In genomic region chr9:66124111-66124531, GRCm38 (mm10) we compare ENCODE assay signal across 8 mouse cellular contexts. TPM values are rescaled to one million over a fixed set of nuclear protein-coding genes. Genes with fewer than 3 reads are reported as not detected.
DNase-seq lines count a peak whose midpoint lies in the region; ATAC-seq and TF ChIP-seq lines count a peak whose summit lies in the region.

No protein-coding gene starts in this region.

- no peaks in the 10 kb centered on the region for H3K27me3 ChIP-seq in heart, embryonic 11.5 days (ENCODE audit: control insufficient read depth, insufficient read depth, low read length)
- no peaks in the 10 kb centered on the region for H3K27me3 ChIP-seq in embryonic facial prominence, embryonic 13.5 days
- H3K27me3 ChIP-seq in hindbrain, embryonic 15.5 days, result no peaks in the 10 kb centered on the region
- H3K27me3 ChIP-seq in lung, embryonic 14.5 days (ENCODE audit: insufficient read depth, low read length), result no peaks in the 10 kb centered on the region
- no peaks in the 10 kb centered on the region for H3K27me3 ChIP-seq in stomach, embryonic 15.5 days (replicated peaks)

- H3K27ac ChIP-seq in heart, embryonic 11.5 days (ENCODE audit: low read depth, low read length), result peak overlapping the region; percentile 88
- H3K27ac ChIP-seq in ES-E14 (ENCODE audit: insufficient read depth, low read depth, low read length, poor library complexity, severe bottlenecking), result no peak overlapping the region
- H3K27ac ChIP-seq in embryonic facial prominence, embryonic 13.5 days, result peak overlapping the region; percentile 88
- H3K27ac ChIP-seq in hindbrain, embryonic 15.5 days (replicated peaks), result peak overlapping the region; percentile 88
- H3K27ac ChIP-seq in lung, embryonic 14.5 days (ENCODE audit: low read depth), result peak overlapping the region; percentile 85
- peak overlapping the region; percentile 87 for H3K27ac ChIP-seq in stomach, embryonic 15.5 days

- peak overlapping the region; percentile 80 for H3K9ac ChIP-seq in heart, embryonic 11.5 days (ENCODE audit: low read depth, low read length)
- H3K9ac ChIP-seq in ES-E14 (ENCODE audit: insufficient read depth, low read depth, low read length, poor library complexity, severe bottlenecking), result peak overlapping the region; percentile 19
- peak overlapping the region; percentile 91 for H3K9ac ChIP-seq in embryonic facial prominence, embryonic 13.5 days
- peak overlapping the region; percentile 80 for H3K9ac ChIP-seq in hindbrain, embryonic 15.5 days
- peak overlapping the region; percentile 85 for H3K9ac ChIP-seq in lung, embryonic 14.5 days
- peak overlapping the region; percentile 60 for H3K9ac ChIP-seq in stomach, embryonic 15.5 days

- H3K9me3 ChIP-seq in heart, embryonic 11.5 days (replicated peaks; ENCODE audit: control insufficient read depth, low read length), result no peaks in the 10 kb centered on the region
- H3K9me3 ChIP-seq in ES-E14 (ENCODE audit: control insufficient read depth, insufficient read depth, low read depth, low read length), result no peaks in the 10 kb centered on the region
- no peaks in the 10 kb centered on the region for H3K9me3 ChIP-seq in embryonic facial prominence, embryonic 13.5 days
- H3K9me3 ChIP-seq in hindbrain, embryonic 15.5 days, result no peaks in the 10 kb centered on the region
- no peaks in the 10 kb centered on the region for H3K9me3 ChIP-seq in lung, embryonic 14.5 days (ENCODE audit: low read depth, low read length)
- H3K9me3 ChIP-seq in stomach, embryonic 15.5 days, result no peaks in the 10 kb centered on the region

- H3K4me3 ChIP-seq in heart, embryonic 11.5 days (ENCODE audit: low read depth, low read length), result peak overlapping the region; percentile 75
- peak overlapping the region; percentile 63 to 92 for H3K4me3 ChIP-seq in ES-E14 (ENCODE audit: insufficient read depth in 1 of 2, low read depth in 1 of 2, low read length in 2 of 2, poor library complexity in 1 of 2, severe bottlenecking in 1 of 2)
- H3K4me3 ChIP-seq in embryonic facial prominence, embryonic 13.5 days, result peak overlapping the region; percentile 79
- peak overlapping the region; percentile 79 for H3K4me3 ChIP-seq in hindbrain, embryonic 15.5 days
- H3K4me3 ChIP-seq in lung, embryonic 14.5 days (ENCODE audit: low read depth, low read length), result peak overlapping the region; percentile 84
- peak overlapping the region; percentile 71 for H3K4me3 ChIP-seq in stomach, embryonic 15.5 days (replicated peaks)

- WGBS in heart, embryonic 11.5 days (ENCODE audit: insufficient replicate concordance), result under 1% methylated on average over 12 of the region's 12 CpGs
- WGBS in embryonic facial prominence, embryonic 13.5 days, result under 1% methylated on average over 12 of the region's 12 CpGs
- under 1% methylated on average over 12 of the region's 12 CpGs for WGBS in hindbrain, embryonic 15.5 days
- WGBS in lung, embryonic 14.5 days, result under 1% methylated on average over 12 of the region's 12 CpGs
- WGBS in stomach, embryonic 15.5 days, result 0% methylated on average over 12 of the region's 12 CpGs

- no peak for DNase-seq in heart, adult 9 months (ENCODE audit: low spot score in 2 of 2)
- no peak for DNase-seq in ES-E14 (ENCODE audit: low read depth, low spot score)
- DNase-seq in lung, embryonic 14.5 days, result peak; percentile 61
- DNase-seq in thymus, postnatal 14 days, result no peak

- peak overlapping the region; percentile 71 for H3K4me2 ChIP-seq in heart, embryonic 11.5 days
- H3K4me2 ChIP-seq in embryonic facial prominence, embryonic 13.5 days, result peak overlapping the region; percentile 78
- peak overlapping the region; percentile 83 for H3K4me2 ChIP-seq in hindbrain, embryonic 15.5 days
- H3K4me2 ChIP-seq in lung, embryonic 14.5 days, result peak overlapping the region; percentile 78
- peak overlapping the region; percentile 79 for H3K4me2 ChIP-seq in stomach, embryonic 15.5 days

- in situ Hi-C loops in ES-E14 (cut with MboI; ENCODE audit: low sequenced_read_pairs in 2 of 2, unreplicated experiment in 2 of 2), result no loop called here

- H3K36me3 ChIP-seq in heart, embryonic 11.5 days (ENCODE audit: control insufficient read depth, insufficient read depth, low read length), result no peaks in the 10 kb centered on the region
- H3K36me3 ChIP-seq in ES-E14 (ENCODE audit: control insufficient read depth, insufficient read depth, low read length, poor library complexity, severe bottlenecking), result no peaks in the 10 kb centered on the region
- H3K36me3 ChIP-seq in embryonic facial prominence, embryonic 13.5 days, result no peaks in the 10 kb centered on the region
- H3K36me3 ChIP-seq in hindbrain, embryonic 15.5 days, result no peaks in the 10 kb centered on the region
- no peaks in the 10 kb centered on the region for H3K36me3 ChIP-seq in lung, embryonic 14.5 days (ENCODE audit: insufficient read depth)
- H3K36me3 ChIP-seq in stomach, embryonic 15.5 days, result no peaks in the 10 kb centered on the region

- peaks cover 22% of the 10 kb centered on the region for H3K4me1 ChIP-seq in heart, embryonic 11.5 days (ENCODE audit: control insufficient read depth, insufficient read depth, low read length)
- H3K4me1 ChIP-seq in ES-E14 (ENCODE audit: control insufficient read depth in 2 of 2, insufficient read depth in 2 of 2, low read length in 2 of 2, poor library complexity in 1 of 2), result peaks cover 0 to 3% of the 10 kb centered on the region in 2 experiments; a peak in 1 of 4 replicates
- H3K4me1 ChIP-seq in embryonic facial prominence, embryonic 13.5 days, result peaks cover 22% of the 10 kb centered on the region
- H3K4me1 ChIP-seq in hindbrain, embryonic 15.5 days (replicated peaks), result peaks cover 54% of the 10 kb centered on the region
- H3K4me1 ChIP-seq in lung, embryonic 14.5 days (ENCODE audit: insufficient read depth), result peaks cover 7% of the 10 kb centered on the region
- peaks cover 9% of the 10 kb centered on the region; the same call in 1 of the 2 replicates for H3K4me1 ChIP-seq in stomach, embryonic 15.5 days

- ATAC-seq in heart, embryonic 11.5 days (replicated peaks; ENCODE audit: insufficient number of reproducible peaks, low FRiP score, low TSS enrichment), result peak; percentile 47; the same call in 1 of the 2 replicates
- ATAC-seq in embryonic facial prominence, embryonic 13.5 days (ENCODE audit: insufficient number of reproducible peaks, insufficient read depth, low FRiP score, low TSS enrichment, low read depth), result 0 out of 2 replicates have a peak, but pooled peaks have one; percentile 11
- ATAC-seq in hindbrain, embryonic 15.5 days (ENCODE audit: low FRiP score, low read depth), result peak; percentile 12; the same call in 1 of the 2 replicates
- peak; percentile 39; the same call in 1 of the 2 replicates for ATAC-seq in lung, embryonic 14.5 days (ENCODE audit: insufficient read depth)
- no peak for ATAC-seq in stomach, embryonic 15.5 days (ENCODE audit: insufficient read depth, low FRiP score, low read depth)

- no peak for TF ChIP-seq CTCF in lung, embryonic 14.5 days (IDR thresholded peaks at IDR 0.05; ENCODE audit: low read depth)

TF ChIP-seq in ES-E14, 5 proteins besides CTCF, POLR2A, EP300 and RAD21:
- TF ChIP-seq HCFC1 (IDR thresholded peaks at IDR 0.05; ENCODE audit: borderline replicate concordance, insufficient read depth, low read length) (no peak), ZC3H11A (IDR thresholded peaks at IDR 0.05; ENCODE audit: borderline replicate concordance, low read depth, low read length) (no peak), CHD2 (IDR thresholded peaks at IDR 0.05; ENCODE audit: low read depth, low read length) (no peak), ZNF384 (IDR thresholded peaks at IDR 0.05; ENCODE audit: low read depth, low read length) (no peak), MAFK (IDR thresholded peaks at IDR 0.05; ENCODE audit: insufficient read depth, low read depth, low read length) (no peak)

RNA-seq across cellular contexts. Expression of gene Snx1, which starts 2.3 kb away (rescaled TPM):
- 71.7 and 73.5 TPM in 2 replicates for polyA plus RNA-seq in heart, embryonic 11.5 days (2014; fragmentation: Nextera tagmentation; extraction: Ambion mirVana)
- 27.4 and 42.4 TPM in 2 replicates for total RNA-seq in ES-E14 (2012; rRNA removed)
- polyA plus RNA-seq in embryonic facial prominence, embryonic 13.5 days (2015; fragmentation: Nextera tagmentation; extraction: Ambion mirVana), result 119 and 131 TPM in 2 replicates
- 76.7 and 76.9 TPM in 2 replicates for polyA plus RNA-seq in hindbrain, embryonic 15.5 days (2015; fragmentation: Nextera tagmentation; extraction: Ambion mirVana)
- polyA plus RNA-seq in lung, embryonic 14.5 days (2014; fragmentation: Nextera tagmentation; extraction: Ambion mirVana), result 116 TPM in 2 replicates
- 124 and 129 TPM in 2 replicates for polyA plus RNA-seq in stomach, embryonic 15.5 days (2015; fragmentation: Nextera tagmentation; extraction: Ambion mirVana)

RNA-seq across cellular contexts. Expression of gene Ciao2a, which starts 2.3 kb away (rescaled TPM):
- polyA plus RNA-seq in heart, embryonic 11.5 days (2014; fragmentation: Nextera tagmentation; extraction: Ambion mirVana), result 178 and 181 TPM in 2 replicates
- 31.7 and 55.9 TPM in 2 replicates for total RNA-seq in ES-E14 (2012; rRNA removed)
- 177 and 184 TPM in 2 replicates for polyA plus RNA-seq in embryonic facial prominence, embryonic 13.5 days (2015; fragmentation: Nextera tagmentation; extraction: Ambion mirVana)
- polyA plus RNA-seq in hindbrain, embryonic 15.5 days (2015; fragmentation: Nextera tagmentation; extraction: Ambion mirVana), result 68.5 and 70.1 TPM in 2 replicates
- 145 and 151 TPM in 2 replicates for polyA plus RNA-seq in lung, embryonic 14.5 days (2014; fragmentation: Nextera tagmentation; extraction: Ambion mirVana)
- polyA plus RNA-seq in stomach, embryonic 15.5 days (2015; fragmentation: Nextera tagmentation; extraction: Ambion mirVana), result 170 and 180 TPM in 2 replicates

RNA-seq across cellular contexts. Expression of gene Dapk2, which starts 33.9 kb away (rescaled TPM):
- 9.8 and 11.2 TPM in 2 replicates for polyA plus RNA-seq in heart, embryonic 11.5 days (2014; fragmentation: Nextera tagmentation; extraction: Ambion mirVana)
- total RNA-seq in ES-E14 (2012; rRNA removed), result 0.90 and 1.2 TPM in 2 replicates
- polyA plus RNA-seq in embryonic facial prominence, embryonic 13.5 days (2015; fragmentation: Nextera tagmentation; extraction: Ambion mirVana), result 5.3 and 6.7 TPM in 2 replicates
- polyA plus RNA-seq in hindbrain, embryonic 15.5 days (2015; fragmentation: Nextera tagmentation; extraction: Ambion mirVana), result 0.65 and 0.67 TPM in 2 replicates
- 5.9 and 7.6 TPM in 2 replicates for polyA plus RNA-seq in lung, embryonic 14.5 days (2014; fragmentation: Nextera tagmentation; extraction: Ambion mirVana)
- polyA plus RNA-seq in stomach, embryonic 15.5 days (2015; fragmentation: Nextera tagmentation; extraction: Ambion mirVana), result 6.8 and 10.1 TPM in 2 replicates

RNA-seq across cellular contexts. Expression of gene Snx22, which starts 54.6 kb away (rescaled TPM):
- polyA plus RNA-seq in heart, embryonic 11.5 days (2014; fragmentation: Nextera tagmentation; extraction: Ambion mirVana), result 2.1 and 2.9 TPM in 2 replicates
- total RNA-seq in ES-E14 (2012; rRNA removed), result 13.1 and 17.9 TPM in 2 replicates
- polyA plus RNA-seq in embryonic facial prominence, embryonic 13.5 days (2015; fragmentation: Nextera tagmentation; extraction: Ambion mirVana), result 5.3 and 5.6 TPM in 2 replicates
- 9.1 and 11.6 TPM in 2 replicates for polyA plus RNA-seq in hindbrain, embryonic 15.5 days (2015; fragmentation: Nextera tagmentation; extraction: Ambion mirVana)
- polyA plus RNA-seq in lung, embryonic 14.5 days (2014; fragmentation: Nextera tagmentation; extraction: Ambion mirVana), result 11.0 and 11.1 TPM in 2 replicates
- polyA plus RNA-seq in stomach, embryonic 15.5 days (2015; fragmentation: Nextera tagmentation; extraction: Ambion mirVana), result 2.2 and 4.6 TPM in 2 replicates

Comparison
In these comparisons a context has a peak if more than half of its experiments do, and no peak if none do; other contexts are left out.
1. H3K9ac ChIP-seq: peak in every context shown above with its lines; median percentile 91 in embryonic facial prominence, embryonic 13.5 days; 85 in lung, embryonic 14.5 days; 80 in heart, embryonic 11.5 days; 80 in hindbrain, embryonic 15.5 days; 60 in stomach, embryonic 15.5 days; 19 in ES-E14.